Mouse (Mus musculus) lung, postnatal 36 days (tissue): ENCODE measurements around the gene Tada3.

ENCODE experiments used
- DNase-seq: peaks from one replicate; pipeline ENCODE4 v3.0.0; 2022; ENCODE audit warnings: mixed read lengths

The Tada3 gene

DNA sequence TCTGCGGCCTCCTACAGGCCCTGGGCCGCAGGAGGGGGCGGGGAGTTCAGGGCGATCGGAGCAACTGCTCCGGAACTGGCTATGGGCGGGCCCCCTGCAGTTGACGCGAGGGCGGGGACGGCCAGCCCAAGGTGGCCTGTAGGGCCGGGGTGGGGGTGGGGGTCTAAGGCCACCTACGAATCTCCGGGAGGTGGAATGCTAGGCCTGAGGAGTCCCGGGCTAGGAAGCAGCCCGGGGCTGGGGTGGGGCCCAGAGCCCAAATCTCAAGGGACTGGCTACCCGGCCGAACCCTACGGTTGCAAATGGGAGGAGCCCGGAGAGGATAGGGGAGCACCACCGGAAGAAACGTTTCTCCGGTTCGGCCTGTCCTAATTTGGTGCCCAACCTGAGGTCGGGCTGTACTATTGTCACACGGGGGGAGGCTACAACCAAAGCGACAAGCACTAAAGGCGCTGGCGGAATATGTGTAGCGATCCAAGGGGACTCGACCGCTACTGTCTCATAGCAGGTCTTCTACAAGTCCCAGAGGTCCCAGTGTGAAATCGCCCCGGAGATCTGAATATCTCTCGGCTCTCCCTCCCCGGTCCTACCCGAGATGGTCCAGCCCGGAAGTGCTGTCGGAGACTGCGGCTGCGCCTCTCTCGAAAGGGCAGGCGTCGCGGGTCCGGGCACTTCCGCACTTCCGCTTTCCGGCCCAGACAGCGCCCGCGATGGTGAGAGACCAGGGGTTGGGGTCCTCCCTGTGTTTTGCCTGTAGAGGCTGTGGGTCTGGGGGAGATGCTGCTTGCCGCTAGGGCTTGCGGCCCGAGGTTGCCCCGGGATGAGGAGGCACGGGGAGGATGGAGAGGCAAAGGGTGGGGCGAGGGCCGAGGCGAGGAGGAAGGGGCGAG lies at the start of gene Tada3, which contains the start of gene Arpc4:
Tada3 (minus strand) TSS at position 388 of the 890 bp plus-strand sequence.
Arpc4 (plus strand) TSS at position 620 of the 890 bp plus-strand sequence.
- peak; percentile 94 for DNase-seq

- peak; percentile 65 for DNase-seq
These were observed 49.7 kb upstream of the Tada3 start for GRCm38 (mm10) chr6:113427397-113427796.

DNA sequence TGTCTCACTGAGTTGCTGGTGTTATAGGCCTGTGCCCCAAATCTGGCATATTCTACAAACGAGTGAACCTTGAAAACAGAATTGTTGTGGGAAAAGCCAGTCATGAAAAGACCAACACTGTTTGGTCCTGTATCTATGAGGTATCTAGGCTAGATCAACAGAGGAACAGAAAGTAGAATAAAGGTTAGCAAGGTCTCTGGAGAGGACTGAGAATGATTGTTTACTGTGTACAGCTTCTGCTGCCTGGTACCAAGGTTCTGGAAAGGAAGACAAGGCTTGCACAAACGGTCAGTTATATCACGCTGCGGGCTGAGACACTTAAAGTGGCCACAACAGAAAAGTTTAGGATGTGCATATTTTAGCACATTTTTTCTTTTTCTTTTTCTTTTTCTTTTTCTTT lies 49.0 kb upstream of the Tada3 start:
- DNase-seq = peak; percentile 38

- no peak for DNase-seq
These were observed 46.5 kb upstream of the Tada3 start for GRCm38 (mm10) chr6:113424187-113424586.

GRCm38 (mm10) chr6:113423000-113423399 lies 45.3 kb upstream of the Tada3 start:
- DNase-seq = no peak

DNA sequence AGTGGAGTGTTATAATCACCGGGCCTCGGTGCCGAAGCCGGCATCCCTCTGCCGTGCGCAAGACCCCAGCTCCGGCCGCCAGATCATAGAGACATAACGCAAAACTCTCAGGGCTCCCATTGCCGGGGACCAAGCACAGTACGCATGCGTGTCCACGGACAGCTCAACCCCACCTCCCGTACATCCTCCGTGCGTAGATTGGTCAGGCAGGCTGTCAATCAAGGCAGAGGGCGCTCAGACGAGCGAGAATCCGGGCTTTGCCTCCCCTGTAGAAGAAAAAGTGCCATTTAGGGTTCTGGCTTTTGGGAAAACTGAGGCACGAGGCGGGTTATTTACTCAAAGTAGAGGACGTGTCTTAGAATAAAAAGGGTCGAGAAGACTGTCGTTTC lies 41.5 kb upstream of the Tada3 start, which contains the start of gene Rpusd3:
Rpusd3 (minus strand) TSS at position 142 of the 389 bp plus-strand sequence.
- DNase-seq = peak; percentile 98

DNA sequence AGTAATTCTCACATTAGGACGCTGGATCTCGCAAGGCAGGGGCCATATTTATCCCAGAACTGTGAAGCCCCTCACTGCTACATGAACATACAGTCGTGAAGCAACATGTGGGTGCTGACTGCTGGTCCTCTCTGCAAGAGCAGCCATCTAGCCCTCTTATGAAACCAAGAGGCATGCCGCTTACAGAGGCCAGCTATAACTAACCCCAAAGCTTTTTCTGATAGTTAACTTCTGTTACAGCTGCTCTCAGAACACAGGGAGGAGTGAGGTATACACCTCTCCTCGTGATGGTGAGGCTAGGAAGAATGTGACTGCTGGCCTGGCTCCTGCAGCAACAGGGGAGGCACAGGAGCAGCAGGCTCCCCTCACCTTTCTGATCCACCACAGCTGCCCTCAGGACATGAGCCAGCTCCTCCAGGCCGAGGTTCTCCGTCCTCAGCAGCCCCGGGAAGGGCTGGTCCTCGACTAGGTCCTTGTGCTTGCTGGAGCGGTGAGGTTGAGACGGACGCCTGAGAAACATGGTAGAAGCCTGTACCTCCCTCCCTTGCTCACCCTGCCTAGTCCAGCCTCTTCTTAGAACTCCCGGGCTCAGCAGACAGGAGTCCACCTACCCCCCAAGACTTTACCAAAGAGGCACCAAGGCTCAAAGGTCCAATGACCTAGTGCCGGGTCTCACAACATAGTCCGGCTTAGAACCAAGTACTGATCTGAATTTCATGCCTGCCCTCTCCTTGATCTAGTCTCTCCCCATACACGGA lies 40.9 kb upstream of the Tada3 start:
- peak; percentile 24 for DNase-seq

DNA sequence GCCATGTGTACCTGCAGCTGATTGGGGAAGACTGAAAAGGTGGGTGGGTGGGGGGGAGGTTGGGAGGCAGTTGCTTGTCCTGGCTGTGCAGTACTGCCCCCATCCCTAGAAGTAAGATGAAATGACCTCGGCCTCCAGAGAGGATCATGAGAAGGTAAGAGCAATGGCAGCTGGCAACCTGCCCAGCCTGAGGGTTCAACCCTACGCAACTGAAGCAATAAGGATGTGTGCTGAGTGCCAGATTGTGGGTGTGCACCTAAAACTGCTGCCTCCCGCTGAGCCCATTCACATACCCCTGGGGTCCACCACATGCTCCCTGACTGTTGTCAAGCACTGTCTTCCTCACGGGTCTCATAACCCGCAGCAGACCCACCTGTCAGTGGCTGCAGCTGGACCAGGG lies 38.7 kb upstream of the Tada3 start:
- DNase-seq = peak; percentile 34

- no peak for DNase-seq
These were observed 32.3 kb upstream of the Tada3 start for GRCm38 (mm10) chr6:113410001-113410400.

DNA sequence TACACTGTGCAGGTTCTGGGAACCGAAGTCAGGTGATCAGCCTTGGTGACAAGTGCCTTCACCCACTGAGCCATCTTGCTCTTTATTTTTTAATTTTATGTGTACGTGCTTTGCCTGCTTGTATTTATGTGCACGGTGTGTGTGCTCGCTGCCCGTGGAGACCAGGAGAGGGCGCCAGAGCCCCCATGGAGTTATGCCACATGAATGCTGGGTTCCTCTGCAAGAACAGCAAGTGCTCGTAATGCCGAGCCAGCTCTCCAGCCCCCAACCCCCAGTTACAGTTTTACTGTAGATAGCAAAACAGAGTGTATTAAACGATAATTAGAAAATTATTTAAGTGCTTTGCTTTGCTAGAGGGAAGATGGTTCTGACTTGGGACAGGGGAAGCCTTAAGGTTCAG lies 29.0 kb upstream of the Tada3 start:
- no peak for DNase-seq

DNA sequence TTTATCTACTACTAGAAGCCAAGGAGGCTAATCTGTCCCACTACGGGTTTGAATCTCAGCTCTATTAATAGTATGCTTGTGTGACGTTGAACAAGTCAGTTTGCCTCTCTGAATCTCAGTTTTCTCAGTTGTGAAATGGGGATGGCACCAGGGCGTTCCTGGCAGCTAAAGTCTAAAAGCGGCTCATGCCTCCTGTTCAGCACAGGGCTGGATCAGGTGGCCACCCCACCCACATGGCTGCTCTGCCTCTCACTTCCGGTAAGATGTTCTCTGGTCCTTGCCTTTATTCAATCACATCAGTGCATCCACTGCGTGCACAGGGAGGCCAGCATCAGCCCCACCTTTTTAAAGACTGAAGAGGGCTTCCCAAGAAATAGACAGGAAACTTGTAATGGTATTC lies 27.8 kb upstream of the Tada3 start:
- no peak for DNase-seq

- no peak for DNase-seq
These were observed 27.2 kb upstream of the Tada3 start for GRCm38 (mm10) chr6:113404649-113405448.

- no peak for DNase-seq
These were observed 24.4 kb upstream of the Tada3 start for GRCm38 (mm10) chr6:113402094-113402493.

- no peak for DNase-seq
These were observed 18.8 kb upstream of the Tada3 start for GRCm38 (mm10) chr6:113396270-113397030.

DNA sequence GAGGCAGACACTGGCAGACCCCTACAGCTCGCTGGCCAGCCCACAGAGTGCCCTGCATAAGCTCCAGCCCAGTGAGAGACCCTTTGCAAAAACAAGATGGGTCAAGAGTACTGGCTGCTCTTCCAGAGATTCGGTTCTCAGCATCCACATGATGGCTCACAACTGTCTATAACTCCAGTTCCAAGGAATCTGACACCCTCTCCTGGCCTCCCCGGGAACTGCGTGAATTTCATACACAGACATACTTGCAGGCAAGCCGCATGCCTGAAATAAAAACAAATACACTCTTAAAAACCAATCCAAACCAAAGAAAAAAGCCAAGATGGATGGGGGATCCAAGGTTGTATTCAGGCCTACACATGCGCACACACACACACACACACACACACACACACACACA lies 17.8 kb upstream of the Tada3 start:
- DNase-seq = no peak

DNA sequence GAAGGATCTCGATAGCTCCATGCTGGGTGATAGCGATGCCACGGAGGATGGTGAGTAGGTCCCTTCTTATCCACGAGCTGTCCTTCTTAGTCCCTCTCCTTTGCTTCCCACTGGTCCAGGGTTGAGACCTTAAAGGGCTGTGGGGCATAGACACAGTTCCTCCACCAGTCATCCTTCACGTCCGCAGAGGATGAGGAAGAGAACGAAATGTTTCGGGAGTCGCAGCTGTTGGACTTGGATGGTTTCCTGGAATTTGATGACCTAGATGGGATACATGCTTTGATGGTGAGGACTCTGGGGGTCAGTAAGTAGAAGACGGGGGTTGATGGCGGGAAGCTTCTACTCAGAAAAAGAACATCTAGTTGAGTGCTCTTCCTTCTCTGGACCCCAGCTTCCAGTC lies 17.1 kb upstream of the Tada3 start:
- DNase-seq = no peak

- no peak for DNase-seq
These were observed 16.3 kb upstream of the Tada3 start for GRCm38 (mm10) chr6:113393951-113394350.

GRCm38 (mm10) chr6:113392387-113393071 lies 14.8 kb upstream of the Tada3 start:
- peak; percentile 38 for DNase-seq

DNA sequence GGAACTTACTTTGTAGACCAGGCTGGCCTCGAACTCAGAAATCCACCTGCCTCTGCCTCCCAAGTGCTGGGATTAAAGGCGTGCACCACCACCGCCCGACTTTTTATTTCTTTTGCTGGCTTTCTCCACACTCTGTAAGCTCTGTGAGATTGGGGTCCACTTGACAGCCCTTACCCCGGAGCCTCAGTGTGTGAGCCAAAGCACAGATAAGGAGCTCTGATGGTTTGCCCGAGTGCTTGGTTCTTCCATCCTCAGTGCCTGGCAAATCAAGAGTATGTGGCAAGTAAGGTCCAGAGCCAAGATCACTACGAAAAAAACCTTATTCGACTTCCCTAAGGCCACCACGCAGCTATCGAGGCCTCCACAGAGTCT lies 14.3 kb upstream of the Tada3 start:
- DNase-seq = no peak

DNA sequence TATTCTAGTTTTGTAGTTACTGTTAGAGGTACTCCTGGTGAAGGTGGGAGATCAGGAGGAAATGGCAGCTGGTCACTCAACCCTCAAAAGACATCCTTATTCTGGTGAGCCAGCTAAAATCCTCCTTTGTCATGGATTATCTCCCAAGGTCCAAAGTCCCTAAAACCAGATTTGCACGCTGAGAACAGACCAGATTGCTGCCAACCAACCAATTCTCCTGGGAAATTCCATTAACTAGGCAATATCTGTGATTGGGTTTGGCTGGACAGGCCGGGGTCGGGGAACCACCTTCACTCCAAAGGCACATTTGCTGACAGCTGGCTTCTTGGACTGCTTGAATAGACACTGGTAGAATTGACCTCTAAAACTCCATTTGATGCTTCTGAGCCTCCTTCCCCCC lies 13.0 kb upstream of the Tada3 start:
- no peak for DNase-seq

DNA sequence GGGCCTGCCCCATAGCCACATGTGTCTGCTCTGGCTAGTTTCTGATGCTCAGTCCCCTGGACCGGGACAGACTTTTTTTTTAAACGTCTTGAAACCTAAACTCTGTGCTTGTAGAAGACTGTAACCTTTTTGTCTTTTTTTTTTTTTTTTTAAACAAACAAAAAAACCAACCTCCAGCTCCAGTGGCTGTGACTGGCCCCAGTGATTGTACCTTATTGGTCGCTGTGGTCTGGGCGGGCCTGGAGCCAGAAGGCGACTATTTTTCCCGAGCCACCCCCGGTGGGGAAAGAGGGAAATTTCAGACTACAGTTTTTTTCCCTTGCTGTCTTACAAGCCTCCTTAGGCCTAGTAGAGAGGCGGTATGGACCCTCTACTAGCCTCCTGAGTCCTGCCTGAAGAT lies 11.3 kb upstream of the Tada3 start, which contains the start of gene Ttll3:
Ttll3 (plus strand) TSS at position 301 of the 400 bp plus-strand sequence.
- DNase-seq = no peak

DNA sequence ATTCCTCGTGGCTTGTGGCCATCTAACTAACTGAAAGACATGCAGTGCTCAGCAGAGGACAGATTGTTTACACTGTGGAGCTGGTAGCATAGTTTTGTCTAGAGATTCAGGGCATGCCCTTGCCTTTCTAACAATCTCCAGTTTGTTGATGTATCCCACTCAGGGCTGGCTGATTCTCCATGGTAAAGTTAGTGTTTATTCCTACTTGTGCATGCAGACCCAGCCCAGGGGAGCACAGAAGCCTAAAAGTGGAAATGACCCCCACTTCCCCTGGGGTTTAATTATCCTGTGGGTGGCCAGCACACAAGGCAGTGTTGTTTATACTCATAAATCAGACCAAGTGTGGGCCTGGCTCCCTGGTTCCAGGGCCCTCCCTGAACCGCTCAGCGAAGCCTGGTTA lies 8.3 kb upstream of the Tada3 start:
- DNase-seq = no peak
